Mouse (Mus musculus) embryonic facial prominence, embryonic 13.5 days (tissue): Measurements from ENCODE around the gene 2310061I04Rik. TPM values are rescaled to one million over a fixed set of nuclear protein-coding genes. Genes with fewer than 3 reads are reported as not detected.
A peak's percentile ranks its signal among the peaks of the same experiment; 100 is the strongest.

Source experiments
- ATAC-seq: fragments of 200-750 bp; cut with Nextera tagmentation; 2 replicates; pipeline ENCODE4 v1.8.0; 2017; ENCODE audit warnings: low read depth; ENCODE audit not compliant: insufficient number of reproducible peaks, insufficient read depth, low FRiP score, low TSS enrichment
- H3K27ac ChIP-seq: fragments of 300-500 bp; sonication (generic); 2 replicates; pipeline ENCODE4 v1.5.1; 2015; ENCODE audit warnings: moderate library complexity, mild to moderate bottlenecking, inconsistent platforms
- H3K27me3 ChIP-seq: fragments of 300-500 bp; sonication (generic); 2 replicates; pipeline ENCODE4 v1.6.1; 2015; ENCODE audit warnings: mild to moderate bottlenecking, inconsistent platforms
- H3K36me3 ChIP-seq: fragments of 300-500 bp; sonication (generic); 2 replicates; pipeline ENCODE4 v1.6.1; 2015; ENCODE audit warnings: mild to moderate bottlenecking, inconsistent platforms
- H3K4me1 ChIP-seq: fragments of 300-500 bp; sonication (generic); 2 replicates; pipeline ENCODE4 v1.6.1; 2015; ENCODE audit warnings: inconsistent platforms
- H3K4me2 ChIP-seq: fragments of 300-500 bp; sonication (generic); 2 replicates; pipeline ENCODE4 v1.6.1; 2015; ENCODE audit warnings: moderate library complexity, mild to moderate bottlenecking, inconsistent platforms
- H3K4me3 ChIP-seq: fragments of 300-500 bp; sonication (generic); 2 replicates; pipeline ENCODE4 v1.5.1; 2015; ENCODE audit warnings: mild to moderate bottlenecking, inconsistent platforms
- H3K9ac ChIP-seq: fragments of 300-500 bp; sonication (generic); 2 replicates; pipeline ENCODE4 v1.6.1; 2015; ENCODE audit warnings: mild to moderate bottlenecking, inconsistent platforms
- H3K9me3 ChIP-seq: fragments of 300-500 bp; sonication (generic); 2 replicates; pipeline ENCODE4 v1.6.1; 2016; ENCODE audit warnings: inconsistent platforms
- WGBS: fragments of 180-500 bp; shearing (Covaris S2); methylation state at CpG from one replicate; pipeline ENCODE4 v1.1.7; 2015; ENCODE audit warnings: mixed read lengths; 5-methylcytosine and 5-hydroxymethylcytosine counted together
- polyA plus RNA-seq: library from polyadenylated mRNA; unstranded; fragments of >200 nt; fragmentation: Nextera tagmentation; extraction: Ambion mirVana; gene quantifications from 2 replicates; pipeline ENCODE4 v1.2.1, GENCODE M21; 2015

Gene 2310061I04Rik
- polyA plus RNA-seq, 1 experiment from 2014 or later, result 30.1 TPM

- H3K36me3 ChIP-seq, result peaks cover 52% of the 10 kb centered on the region
- peak within 1 kb of the TSS; percentile 81 for H3K4me2 ChIP-seq
- H3K27ac ChIP-seq, result peak within 1 kb of the TSS; percentile 66
- peak within 1 kb of the TSS; percentile 85 for H3K9ac ChIP-seq
- WGBS, result 6% methylated on average over 66 of the region's 66 CpGs
- peaks cover 14% of the 10 kb centered on the region for H3K4me1 ChIP-seq
- ATAC-seq, result peak; percentile 86
- H3K4me3 ChIP-seq, result peak within 1 kb of the TSS; percentile 96
- no peaks in the 10 kb centered on the region for H3K9me3 ChIP-seq
- no peaks in the 10 kb centered on the region for H3K27me3 ChIP-seq
Measured at GRCm38 (mm10) chr17:35879245-35880057, 17.8 kb downstream of the 2310061I04Rik start, which contains the start of gene Dhx16. Gene Dhx16, plus strand, starts transcription at chr17:35879819.

GRCm38 (mm10) chr17:35874721-35875120 lies 22.5 kb downstream of the 2310061I04Rik start:
- no peak for ATAC-seq
- H3K36me3 ChIP-seq, result peaks cover 54% of the 10 kb centered on the region
- 89% methylated on average over 6 of the region's 6 CpGs for WGBS

GRCm38 (mm10) chr17:35873774-35874519 lies 23.3 kb downstream of the 2310061I04Rik start:
- Histone ChIP-seq H3K4me2 (peak overlapping the region; percentile 38), H3K27me3 (no peaks in the 10 kb centered on the region), H3K4me1 (peaks cover 41% of the 10 kb centered on the region), H3K9ac (peak overlapping the region; percentile 61), H3K9me3 (0 out of 2 replicates have a peak, but pooled peaks cover 3% of the 10 kb centered on the region), H3K36me3 (peaks cover 54% of the 10 kb centered on the region), H3K27ac (no peak overlapping the region), H3K4me3 (peak overlapping the region; percentile 10)
- 32% methylated on average over 21 of the region's 21 CpGs for WGBS
- no peak; the same call in 1 of the 2 replicates for ATAC-seq

More at GRCm38 (mm10) chr17:35874721-35875120, 22.5 kb downstream of the 2310061I04Rik start:
- Histone ChIP-seq H3K9me3 (0 out of 2 replicates have a peak, but pooled peaks cover 3% of the 10 kb centered on the region), H3K27me3 (no peaks in the 10 kb centered on the region), H3K9ac (no peak overlapping the region), H3K4me2 (no peak overlapping the region), H3K27ac (no peak overlapping the region), H3K4me3 (no peak overlapping the region), H3K4me1 (peaks cover 34% of the 10 kb centered on the region)

GRCm38 (mm10) chr17:35870884-35871696 lies 26.1 kb downstream of the 2310061I04Rik start:
- ATAC-seq, result no peak
- Histone ChIP-seq H3K4me1 (peaks cover 62% of the 10 kb centered on the region), H3K9ac (peak overlapping the region; percentile 89; the same call in 1 of the 2 replicates), H3K4me3 (peak overlapping the region; percentile 73), H3K27me3 (no peaks in the 10 kb centered on the region), H3K4me2 (peak overlapping the region; percentile 99), H3K27ac (peak overlapping the region; percentile 98), H3K9me3 (0 out of 2 replicates have a peak, but pooled peaks cover 3% of the 10 kb centered on the region), H3K36me3 (peaks cover 51% of the 10 kb centered on the region)
- 80% methylated on average over 8 of the region's 8 CpGs for WGBS

GRCm38 (mm10) chr17:35870151-35870883 lies 26.9 kb downstream of the 2310061I04Rik start:
- H3K4me1 ChIP-seq, result peaks cover 62% of the 10 kb centered on the region
- H3K4me2 ChIP-seq, result peak overlapping the region; percentile 99
- 0 out of 2 replicates have a peak, but pooled peaks cover 3% of the 10 kb centered on the region for H3K9me3 ChIP-seq
- no peak for ATAC-seq
- H3K4me3 ChIP-seq, result peak overlapping the region; percentile 73
- no peaks in the 10 kb centered on the region for H3K27me3 ChIP-seq
- peak overlapping the region; percentile 89 for H3K9ac ChIP-seq
- peaks cover 46% of the 10 kb centered on the region for H3K36me3 ChIP-seq
- peak overlapping the region; percentile 98 for H3K27ac ChIP-seq
- 41% methylated on average over 9 of the region's 9 CpGs for WGBS

- 2% methylated on average over 7 of the region's 7 CpGs for WGBS
- Histone ChIP-seq H3K9me3 (0 out of 2 replicates have a peak, but pooled peaks cover 3% of the 10 kb centered on the region), H3K4me3 (peak overlapping the region; percentile 73), H3K27ac (peak overlapping the region; percentile 98), H3K36me3 (peaks cover 38% of the 10 kb centered on the region), H3K4me1 (peaks cover 69% of the 10 kb centered on the region), H3K9ac (peak overlapping the region; percentile 89), H3K4me2 (peak overlapping the region; percentile 99), H3K27me3 (no peaks in the 10 kb centered on the region)
- ATAC-seq, result no peak
Measured at GRCm38 (mm10) chr17:35869346-35870067, 27.7 kb downstream of the 2310061I04Rik start.

- 0 out of 2 replicates have a peak, but pooled peaks cover 3% of the 10 kb centered on the region for H3K9me3 ChIP-seq
- H3K9ac ChIP-seq, result peak overlapping the region; percentile 89
- WGBS, result 0% methylated on average over 7 of the region's 7 CpGs
- H3K36me3 ChIP-seq, result peaks cover 32% of the 10 kb centered on the region
- no peak for ATAC-seq
- peak overlapping the region; percentile 98 for H3K27ac ChIP-seq
- peaks cover 70% of the 10 kb centered on the region for H3K4me1 ChIP-seq
- peak overlapping the region; percentile 73 for H3K4me3 ChIP-seq
- H3K27me3 ChIP-seq, result no peaks in the 10 kb centered on the region
- H3K4me2 ChIP-seq, result peak overlapping the region; percentile 99
Measured at GRCm38 (mm10) chr17:35868961-35869345, 28.3 kb downstream of the 2310061I04Rik start.

GRCm38 (mm10) chr17:35868165-35868820 lies 28.9 kb downstream of the 2310061I04Rik start:
- peaks cover 30% of the 10 kb centered on the region for H3K36me3 ChIP-seq
- H3K27ac ChIP-seq, result peak overlapping the region; percentile 98
- peak overlapping the region; percentile 89 for H3K9ac ChIP-seq
- no peaks in the 10 kb centered on the region for H3K27me3 ChIP-seq
- 19% methylated on average over 17 of the region's 17 CpGs for WGBS
- H3K4me2 ChIP-seq, result peak overlapping the region; percentile 99
- ATAC-seq, result no peak
- peaks cover 63% of the 10 kb centered on the region for H3K4me1 ChIP-seq
- H3K9me3 ChIP-seq, result 0 out of 2 replicates have a peak, but pooled peaks cover 3% of the 10 kb centered on the region
- peak overlapping the region; percentile 73 for H3K4me3 ChIP-seq

GRCm38 (mm10) chr17:35866911-35867890 lies 30.0 kb downstream of the 2310061I04Rik start:
- Histone ChIP-seq H3K36me3 (peaks cover 25% of the 10 kb centered on the region), H3K27me3 (no peaks in the 10 kb centered on the region), H3K27ac (peak overlapping the region; percentile 98), H3K9ac (peak overlapping the region; percentile 89), H3K4me2 (peak overlapping the region; percentile 99), H3K4me3 (peak overlapping the region; percentile 73), H3K4me1 (peaks cover 56% of the 10 kb centered on the region), H3K9me3 (0 out of 2 replicates have a peak, but pooled peaks cover 3% of the 10 kb centered on the region)
- ATAC-seq, result no peak
- WGBS, result 9% methylated on average over 26 of the region's 26 CpGs
